Mouse (Mus musculus): ENCODE measurements around the gene 5031439G07Rik. TPM values are rescaled to one million over a fixed set of nuclear protein-coding genes. Genes with fewer than 3 reads are reported as not detected.
A peak's percentile ranks its signal among the peaks of the same experiment; 100 is the strongest.

Gene 5031439G07Rik
- polyA plus RNA-seq, 1 experiment from 2014 or later = 7.1 TPM

- H3K27me3 ChIP-seq (ENCODE audit: insufficient read depth, low read length) = no peaks in the 10 kb centered on the region
- no peak overlapping the region for H3K27ac ChIP-seq (ENCODE audit: low read length)
- no peak for ATAC-seq (ENCODE audit: low FRiP score, low TSS enrichment)
- H3K4me3 ChIP-seq (ENCODE audit: low read length) = no peak overlapping the region
- peaks cover 13% of the 10 kb centered on the region for H3K4me1 ChIP-seq (ENCODE audit: insufficient read depth, low read length)
- H3K36me3 ChIP-seq (ENCODE audit: insufficient read depth, low read length) = peaks cover 88% of the 10 kb centered on the region
- H3K4me2 ChIP-seq (replicated peaks; ENCODE audit: low read depth, low read length) = no peak overlapping the region
- H3K9ac ChIP-seq (replicated peaks; ENCODE audit: low read length) = no peak overlapping the region
- WGBS = 89% methylated on average over 16 of the region's 16 CpGs
- H3K9me3 ChIP-seq (ENCODE audit: low read length) = no peaks in the 10 kb centered on the region
These were observed 53.5 kb downstream of the 5031439G07Rik start for GRCm38 (mm10) chr15:84934901-84935300.

DNA sequence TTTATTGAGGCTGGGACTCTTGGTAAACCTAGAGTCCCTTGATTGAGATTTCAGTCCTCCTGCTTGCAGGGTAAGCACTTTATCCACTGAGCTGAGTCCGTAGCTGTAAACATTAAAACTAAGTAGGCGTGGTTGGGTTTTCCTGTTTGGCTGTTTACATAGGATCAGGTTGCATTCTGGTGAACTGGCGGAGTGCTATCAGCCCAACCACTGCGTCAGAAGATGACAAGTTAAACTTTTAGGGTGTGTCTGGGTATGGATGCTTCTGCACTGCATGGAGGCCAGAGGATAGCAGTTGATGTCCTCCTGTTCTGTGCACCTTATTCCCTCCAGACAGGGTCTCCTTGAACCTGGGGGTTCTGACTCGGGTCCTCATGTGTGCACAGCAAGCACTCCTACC is 56.0 kb downstream of the 5031439G07Rik start:
- no peaks in the 10 kb centered on the region for H3K27me3 ChIP-seq (ENCODE audit: insufficient read depth, low read length)
- no peaks in the 10 kb centered on the region for H3K9me3 ChIP-seq (ENCODE audit: low read length)
- no peak overlapping the region for H3K4me3 ChIP-seq (ENCODE audit: low read length)
- H3K36me3 ChIP-seq (ENCODE audit: insufficient read depth, low read length) = peaks cover 89% of the 10 kb centered on the region
- peak; percentile 31; the same call in 1 of the 2 replicates for ATAC-seq (ENCODE audit: low FRiP score, low TSS enrichment)
- no peak overlapping the region for H3K9ac ChIP-seq (replicated peaks; ENCODE audit: low read length)
- 31% methylated on average over 5 of the region's 5 CpGs for WGBS
- H3K4me2 ChIP-seq (replicated peaks; ENCODE audit: low read depth, low read length) = no peak overlapping the region
- no peak overlapping the region for H3K27ac ChIP-seq (ENCODE audit: low read length)
- peaks cover 10% of the 10 kb centered on the region for H3K4me1 ChIP-seq (ENCODE audit: insufficient read depth, low read length)

- WGBS = 71% methylated on average over 1 of the region's 1 CpGs
These were observed 62.8 kb downstream of the 5031439G07Rik start for GRCm38 (mm10) chr15:84925495-84926018.

DNA sequence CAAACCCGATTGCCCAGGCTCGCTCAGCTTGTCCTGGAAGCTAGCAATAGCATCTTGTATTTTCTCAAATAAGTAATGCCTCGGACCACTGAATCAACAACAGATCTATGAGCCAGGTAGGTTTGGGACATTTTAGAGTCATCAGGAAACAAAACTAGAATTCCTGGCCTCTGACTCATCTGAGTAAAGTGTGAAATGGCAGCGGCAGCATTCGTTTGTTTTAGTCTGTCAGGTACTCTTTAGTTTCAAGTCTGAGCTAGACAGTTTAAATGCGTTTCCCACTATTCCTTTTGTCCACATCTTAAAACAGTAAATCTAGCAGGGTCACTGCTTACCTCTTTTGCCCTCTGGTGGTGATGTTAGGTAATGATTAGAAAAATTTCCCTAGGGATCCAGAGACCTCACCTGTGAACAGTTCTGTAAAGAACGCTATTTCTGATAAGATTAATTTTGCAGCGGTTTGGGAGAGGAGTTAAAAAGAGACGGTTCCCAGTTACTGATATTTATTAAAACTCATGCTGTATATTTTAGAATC is 63.5 kb downstream of the 5031439G07Rik start:
- no peak for ATAC-seq (ENCODE audit: low FRiP score, low TSS enrichment)
- H3K4me3 ChIP-seq (ENCODE audit: low read length) = peak overlapping the region; percentile 93
- H3K27me3 ChIP-seq (ENCODE audit: insufficient read depth, low read length) = no peaks in the 10 kb centered on the region
- H3K27ac ChIP-seq (ENCODE audit: low read length) = peak overlapping the region; percentile 62
- peak overlapping the region; percentile 84 for H3K4me2 ChIP-seq (replicated peaks; ENCODE audit: low read depth, low read length)
- WGBS = 12% methylated on average over 9 of the region's 9 CpGs
- H3K36me3 ChIP-seq (ENCODE audit: insufficient read depth, low read length) = peaks cover 25% of the 10 kb centered on the region
- H3K4me1 ChIP-seq (ENCODE audit: insufficient read depth, low read length) = peaks cover 28% of the 10 kb centered on the region
- H3K9ac ChIP-seq (replicated peaks; ENCODE audit: low read length) = peak overlapping the region; percentile 99
- no peaks in the 10 kb centered on the region for H3K9me3 ChIP-seq (ENCODE audit: low read length)

More at GRCm38 (mm10) chr15:84925495-84926018, 62.8 kb downstream of the 5031439G07Rik start:
- H3K9me3 ChIP-seq (ENCODE audit: low read length) = no peaks in the 10 kb centered on the region
- H3K4me2 ChIP-seq (replicated peaks; ENCODE audit: low read depth, low read length) = peak overlapping the region; percentile 84
- H3K4me1 ChIP-seq (ENCODE audit: insufficient read depth, low read length) = peaks cover 28% of the 10 kb centered on the region
- no peaks in the 10 kb centered on the region for H3K27me3 ChIP-seq (ENCODE audit: insufficient read depth, low read length)
- ATAC-seq (ENCODE audit: low FRiP score, low TSS enrichment) = no peak
- peaks cover 31% of the 10 kb centered on the region for H3K36me3 ChIP-seq (ENCODE audit: insufficient read depth, low read length)
- H3K4me3 ChIP-seq (ENCODE audit: low read length) = peak overlapping the region; percentile 93
- H3K27ac ChIP-seq (ENCODE audit: low read length) = no peak overlapping the region
- H3K9ac ChIP-seq (replicated peaks; ENCODE audit: low read length) = no peak overlapping the region

DNA sequence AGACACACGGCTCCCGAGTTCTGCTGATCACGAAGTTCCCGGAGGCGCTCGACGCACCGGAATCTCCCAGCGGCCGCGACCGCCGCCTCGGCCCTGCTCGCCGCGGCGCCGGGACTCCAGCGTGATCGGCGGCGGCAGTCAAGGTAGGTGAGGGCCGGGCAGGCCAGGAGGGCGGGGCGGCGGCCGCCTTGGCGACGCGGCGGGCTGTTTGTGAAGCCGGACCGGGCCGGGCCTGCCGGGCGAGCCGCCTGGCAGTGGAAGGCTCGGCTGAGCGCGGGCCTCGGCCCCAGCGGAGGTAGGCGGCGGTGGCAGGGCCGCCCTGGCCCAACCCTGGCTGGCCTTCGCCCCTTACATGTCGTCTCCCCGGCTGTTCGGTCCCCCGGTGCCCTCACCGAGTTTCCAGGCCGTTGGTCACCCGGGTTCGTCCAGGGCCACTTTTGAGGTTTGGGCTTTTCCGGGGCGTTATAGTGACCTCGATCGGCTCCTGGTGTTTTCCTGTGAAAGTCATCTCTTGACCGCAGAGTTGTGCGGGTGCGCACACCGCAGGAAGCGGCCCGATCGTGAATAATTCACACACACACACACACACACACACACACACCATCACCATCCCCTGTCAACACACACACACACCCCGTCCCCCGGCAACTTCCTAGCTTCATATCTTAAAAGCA is 64.7 kb downstream of the 5031439G07Rik start:
- no peaks in the 10 kb centered on the region for H3K27me3 ChIP-seq (ENCODE audit: insufficient read depth, low read length)
- peaks cover 13% of the 10 kb centered on the region for H3K36me3 ChIP-seq (ENCODE audit: insufficient read depth, low read length)
- peak overlapping the region; percentile 99 for H3K9ac ChIP-seq (replicated peaks; ENCODE audit: low read length)
- peaks cover 28% of the 10 kb centered on the region for H3K4me1 ChIP-seq (ENCODE audit: insufficient read depth, low read length)
- peak overlapping the region; percentile 84 for H3K4me2 ChIP-seq (replicated peaks; ENCODE audit: low read depth, low read length)
- H3K27ac ChIP-seq (ENCODE audit: low read length) = peak overlapping the region; percentile 98
- H3K9me3 ChIP-seq (ENCODE audit: low read length) = no peaks in the 10 kb centered on the region
- peak overlapping the region; percentile 93 for H3K4me3 ChIP-seq (ENCODE audit: low read length)
- ATAC-seq (ENCODE audit: low FRiP score, low TSS enrichment) = peak; percentile 80
- WGBS = under 1% methylated on average over 56 of the region's 68 CpGs

DNA sequence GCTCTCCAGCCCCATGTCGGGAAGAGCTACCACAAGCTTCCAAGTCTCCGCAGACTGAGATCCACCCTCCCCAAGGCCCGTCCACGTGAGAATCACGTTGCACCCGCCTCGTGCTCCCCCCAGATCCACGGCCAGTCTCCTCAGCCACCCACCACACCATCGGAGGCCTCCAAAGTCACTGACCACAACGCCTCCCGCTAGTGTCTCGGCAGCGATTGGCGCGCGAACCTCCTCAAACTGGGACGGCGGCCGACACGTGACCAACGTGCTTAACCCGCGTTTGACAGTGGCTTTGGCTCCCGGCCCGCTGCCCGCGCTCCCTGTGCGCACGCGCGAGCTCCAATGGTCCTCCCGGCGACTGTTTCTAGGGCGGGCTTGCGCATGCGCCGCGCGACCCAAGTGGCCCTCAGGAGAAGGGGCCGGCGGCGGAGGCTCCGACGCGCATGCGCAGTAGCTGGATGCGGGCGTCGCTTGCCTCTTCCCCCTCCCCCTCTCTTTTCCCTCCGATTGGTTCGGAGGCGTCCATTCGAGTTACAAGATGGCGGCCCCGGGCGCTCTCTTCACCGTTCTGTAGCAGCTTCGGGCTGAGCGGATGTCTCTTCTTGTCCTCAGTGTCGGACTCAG is 65.4 kb downstream of the 5031439G07Rik start, which contains the start of gene Nup50:
Gene Nup50, plus strand, starts transcription at position 528 of the 624 bp plus-strand sequence.
- Histone ChIP-seq H3K4me1 (ENCODE audit: insufficient read depth, low read length) (peaks cover 28% of the 10 kb centered on the region), H3K27ac (ENCODE audit: low read length) (peak within 1 kb of the TSS; percentile 98), H3K4me3 (ENCODE audit: low read length) (peak within 1 kb of the TSS; percentile 93), H3K9me3 (ENCODE audit: low read length) (no peaks in the 10 kb centered on the region), H3K9ac (replicated peaks; ENCODE audit: low read length) (peak within 1 kb of the TSS; percentile 99), H3K4me2 (replicated peaks; ENCODE audit: low read depth, low read length) (peak within 1 kb of the TSS; percentile 87), H3K27me3 (ENCODE audit: insufficient read depth, low read length) (no peaks in the 10 kb centered on the region), H3K36me3 (ENCODE audit: insufficient read depth, low read length) (peaks cover 8% of the 10 kb centered on the region)
- under 1% methylated on average over 57 of the region's 60 CpGs for WGBS
- ATAC-seq (ENCODE audit: low FRiP score, low TSS enrichment) = peak; percentile 92

DNA sequence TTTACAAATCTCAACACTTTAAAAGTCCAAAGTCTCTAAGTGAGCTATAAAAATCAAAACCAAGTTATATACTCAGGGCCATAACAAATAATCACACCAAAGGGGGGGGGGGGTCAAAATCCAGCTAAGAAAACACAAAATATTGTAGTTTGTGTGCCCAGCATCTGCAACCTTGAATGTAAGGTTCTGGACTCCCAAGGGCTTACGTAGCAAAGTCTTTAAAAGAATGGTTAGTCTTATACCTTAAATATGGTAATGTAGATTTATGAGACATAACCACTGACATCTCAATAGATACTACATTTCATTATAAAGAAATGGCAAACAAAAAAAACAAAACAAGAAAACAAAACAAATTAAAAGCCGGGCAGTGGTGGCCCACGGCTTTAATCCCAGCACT is 68.4 kb downstream of the 5031439G07Rik start, which contains the start of gene Gm29666:
Gene Gm29666, minus strand, starts transcription at position 101 of the 400 bp plus-strand sequence.
- H3K36me3 ChIP-seq (ENCODE audit: insufficient read depth, low read length) = no peaks in the 10 kb centered on the region
- H3K4me1 ChIP-seq (ENCODE audit: insufficient read depth, low read length) = peaks cover 17% of the 10 kb centered on the region; the same call in 1 of the 2 replicates
- no peak for ATAC-seq (ENCODE audit: low FRiP score, low TSS enrichment)
- WGBS = 93% methylated on average over 3 of the region's 3 CpGs
- no peak within 1 kb of the TSS for H3K4me2 ChIP-seq (replicated peaks; ENCODE audit: low read depth, low read length)
- H3K4me3 ChIP-seq (ENCODE audit: low read length) = no peak within 1 kb of the TSS
- H3K27me3 ChIP-seq (ENCODE audit: insufficient read depth, low read length) = no peaks in the 10 kb centered on the region
- no peak within 1 kb of the TSS for H3K9ac ChIP-seq (replicated peaks; ENCODE audit: low read length)
- no peak within 1 kb of the TSS for H3K27ac ChIP-seq (ENCODE audit: low read length)
- no peaks in the 10 kb centered on the region for H3K9me3 ChIP-seq (ENCODE audit: low read length)

DNA sequence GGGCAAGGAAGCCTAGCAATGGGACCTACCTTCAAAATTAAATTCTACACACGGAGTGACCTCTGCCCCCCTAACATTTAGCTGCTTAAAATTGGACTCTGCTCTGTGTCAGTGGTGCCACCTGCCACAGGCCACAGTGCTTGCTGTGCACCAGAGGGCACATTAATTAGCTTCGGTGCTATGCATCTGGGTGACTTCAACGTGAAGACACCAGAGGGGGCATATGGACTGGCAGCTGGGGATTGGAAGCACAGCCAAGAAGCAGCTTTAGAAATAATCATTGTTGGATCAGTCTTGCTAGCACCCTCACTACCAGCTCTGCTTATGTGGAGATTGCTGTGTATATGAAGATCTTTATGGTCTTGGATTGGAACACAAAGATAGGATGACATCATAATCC is 75.2 kb downstream of the 5031439G07Rik start:
- WGBS = 89% methylated on average over 3 of the region's 3 CpGs
- no peaks in the 10 kb centered on the region for H3K4me1 ChIP-seq (ENCODE audit: insufficient read depth, low read length)

DNA sequence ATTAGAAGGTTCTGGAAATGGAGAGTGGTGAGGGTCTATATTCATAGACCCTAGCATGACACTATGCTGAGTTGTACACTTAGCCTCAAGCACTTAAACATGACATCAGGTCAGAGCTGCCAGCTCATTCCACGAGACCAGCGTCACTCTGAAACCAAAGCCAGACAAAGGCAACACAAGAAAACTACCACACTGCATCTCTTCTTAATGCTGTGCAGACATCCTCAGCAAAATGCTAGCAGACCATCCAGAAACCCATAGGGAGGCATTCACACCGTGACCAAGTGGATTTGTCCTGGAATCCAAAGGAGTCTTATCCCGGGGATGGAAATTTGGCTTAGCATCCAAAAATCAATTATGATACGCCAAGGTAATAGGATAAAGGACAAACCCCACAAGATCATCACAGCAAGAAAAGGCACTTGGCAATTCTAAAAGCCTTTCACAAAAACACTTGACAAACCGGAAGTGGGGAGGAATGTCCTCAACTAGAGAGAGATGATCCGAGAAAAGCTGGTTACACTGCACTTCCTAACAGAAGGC is 84.4 kb downstream of the 5031439G07Rik start:
- Histone ChIP-seq H3K9ac (replicated peaks; ENCODE audit: low read length) (no peak overlapping the region), H3K4me1 (ENCODE audit: insufficient read depth, low read length) (no peaks in the 10 kb centered on the region), H3K27me3 (ENCODE audit: insufficient read depth, low read length) (no peaks in the 10 kb centered on the region), H3K4me3 (ENCODE audit: low read length) (no peak overlapping the region), H3K9me3 (ENCODE audit: low read length) (no peaks in the 10 kb centered on the region), H3K36me3 (ENCODE audit: insufficient read depth, low read length) (no peaks in the 10 kb centered on the region), H3K27ac (ENCODE audit: low read length) (no peak overlapping the region), H3K4me2 (replicated peaks; ENCODE audit: low read depth, low read length) (no peak overlapping the region)
- 73% methylated on average over 7 of the region's 7 CpGs for WGBS
- no peak for ATAC-seq (ENCODE audit: low FRiP score, low TSS enrichment)

More for the DNA sequence above, 75.2 kb downstream of the 5031439G07Rik start:
- H3K36me3 ChIP-seq (ENCODE audit: insufficient read depth, low read length) = no peaks in the 10 kb centered on the region
- H3K9ac ChIP-seq (replicated peaks; ENCODE audit: low read length) = no peak overlapping the region
- H3K4me2 ChIP-seq (replicated peaks; ENCODE audit: low read depth, low read length) = no peak overlapping the region
- no peaks in the 10 kb centered on the region; the same call in 1 of the 2 replicates for H3K9me3 ChIP-seq (ENCODE audit: low read length)
- H3K27me3 ChIP-seq (ENCODE audit: insufficient read depth, low read length) = no peaks in the 10 kb centered on the region
- ATAC-seq (ENCODE audit: low FRiP score, low TSS enrichment) = no peak
- H3K4me3 ChIP-seq (ENCODE audit: low read length) = no peak overlapping the region
- no peak overlapping the region for H3K27ac ChIP-seq (ENCODE audit: low read length)

Measured in kidney, embryonic 16.5 days (tissue).